In the genomic region with DNA sequence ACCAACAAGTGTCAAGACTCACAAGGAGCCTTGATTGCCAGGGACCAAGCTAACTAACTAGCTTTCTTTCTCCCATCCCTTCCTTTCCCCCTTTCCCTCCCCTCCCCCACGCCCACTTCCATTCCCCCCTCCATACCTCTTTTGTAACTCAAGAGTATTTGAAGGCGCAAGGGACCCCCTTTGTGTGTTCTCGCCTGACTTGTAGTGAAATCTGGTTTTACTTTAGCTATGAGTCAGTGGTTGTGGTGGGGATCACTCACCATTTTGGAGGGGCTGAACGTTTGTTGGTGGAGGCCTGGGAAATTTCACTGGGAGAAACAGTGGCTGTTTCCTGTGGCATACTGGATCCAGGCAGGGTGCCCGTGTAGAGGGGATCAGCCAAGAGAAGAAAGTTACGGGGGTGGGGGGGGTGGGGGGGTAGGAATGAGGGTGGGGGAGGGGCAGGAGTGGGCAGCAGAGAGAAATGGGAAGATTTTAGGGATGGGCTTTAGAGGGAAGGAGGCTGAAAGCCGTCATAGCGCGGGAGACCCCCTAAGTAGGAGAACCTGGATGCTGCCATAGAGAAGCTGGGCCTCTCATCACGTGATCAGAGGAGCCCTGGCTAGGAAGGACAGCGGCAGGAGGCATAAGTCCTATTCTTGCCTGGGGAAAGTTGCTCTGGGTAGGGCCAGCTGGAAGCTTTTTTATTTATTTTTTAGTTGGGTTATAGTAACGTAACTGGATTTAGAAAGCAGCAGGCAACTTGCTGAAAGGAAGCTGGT, we compare ENCODE assay signal across 8 mouse cellular contexts. TPM values are rescaled to one million over a fixed set of nuclear protein-coding genes. Genes with fewer than 3 reads are reported as not detected.
A peak's percentile ranks its signal among the peaks of the same experiment; 100 is the strongest.
DNase-seq lines count a peak whose midpoint lies in the region; ATAC-seq lines count a peak whose summit lies in the region.

No protein-coding gene starts in this region.

- peak overlapping the region; percentile 69 for H3K27ac ChIP-seq in heart, embryonic 16.5 days (ENCODE audit: low read length)
- H3K27ac ChIP-seq in forebrain, embryonic 16.5 days (ENCODE audit: low read length), result no peak overlapping the region
- no peak overlapping the region for H3K27ac ChIP-seq in midbrain, embryonic 13.5 days

- H3K4me3 ChIP-seq in heart, embryonic 16.5 days (ENCODE audit: low read length), result no peak overlapping the region
- H3K4me3 ChIP-seq in forebrain, embryonic 16.5 days (replicated peaks; ENCODE audit: low read length), result no peak overlapping the region
- no peak overlapping the region for H3K4me3 ChIP-seq in midbrain, embryonic 13.5 days (replicated peaks)

- H3K36me3 ChIP-seq in heart, embryonic 16.5 days (ENCODE audit: control insufficient read depth, insufficient read depth), result no peaks in the 10 kb centered on the region
- no peaks in the 10 kb centered on the region for H3K36me3 ChIP-seq in forebrain, embryonic 16.5 days (ENCODE audit: control insufficient read depth, insufficient read depth)
- no peaks in the 10 kb centered on the region for H3K36me3 ChIP-seq in midbrain, embryonic 13.5 days

- peaks cover 38% of the 10 kb centered on the region for H3K4me1 ChIP-seq in heart, embryonic 16.5 days (ENCODE audit: control insufficient read depth, insufficient read depth, low read length)
- H3K4me1 ChIP-seq in forebrain, embryonic 16.5 days (replicated peaks; ENCODE audit: control insufficient read depth, insufficient read depth, low read length), result peaks cover 22% of the 10 kb centered on the region
- H3K4me1 ChIP-seq in midbrain, embryonic 13.5 days (replicated peaks), result peaks cover 25% of the 10 kb centered on the region

- DNase-seq in heart, adult 8-10 months (ENCODE audit: low spot score), result no peak
- DNase-seq in NIH3T3 (ENCODE audit: low read depth), result peak; percentile 65
- DNase-seq in ovary, adult 18-20 months (ENCODE audit: low spot score), result no peak
- DNase-seq in urinary bladder, adult 18-20 months (ENCODE audit: low spot score in 2 of 2), result no peak
- DNase-seq in spleen, postnatal 10 days (ENCODE audit: low spot score in 2 of 2), result no peak

- H3K9ac ChIP-seq in heart, embryonic 16.5 days (ENCODE audit: low read length), result no peak overlapping the region
- no peak overlapping the region for H3K9ac ChIP-seq in forebrain, embryonic 16.5 days (replicated peaks; ENCODE audit: low read depth, low read length)
- no peak overlapping the region for H3K9ac ChIP-seq in midbrain, embryonic 13.5 days (replicated peaks)

- 28% methylated on average over 12 of the region's 12 CpGs for WGBS in heart, embryonic 16.5 days
- WGBS in forebrain, embryonic 16.5 days, result 14% methylated on average over 12 of the region's 12 CpGs
- 17% methylated on average over 12 of the region's 12 CpGs for WGBS in midbrain, embryonic 13.5 days

- no peaks in the 10 kb centered on the region for H3K27me3 ChIP-seq in heart, embryonic 16.5 days (ENCODE audit: control insufficient read depth, insufficient read depth, low read length)
- H3K27me3 ChIP-seq in forebrain, embryonic 16.5 days (replicated peaks; ENCODE audit: control insufficient read depth, insufficient read depth, low read length), result no peaks in the 10 kb centered on the region
- no peaks in the 10 kb centered on the region for H3K27me3 ChIP-seq in midbrain, embryonic 13.5 days

- peak overlapping the region; percentile 37 for H3K4me2 ChIP-seq in heart, embryonic 16.5 days (ENCODE audit: low read depth, low read length)
- H3K4me2 ChIP-seq in forebrain, embryonic 16.5 days (ENCODE audit: low read length), result no peak overlapping the region
- H3K4me2 ChIP-seq in midbrain, embryonic 13.5 days (replicated peaks), result peak overlapping the region; percentile 27; the same call in 1 of the 2 replicates

- no peaks in the 10 kb centered on the region for H3K9me3 ChIP-seq in heart, embryonic 16.5 days (replicated peaks; ENCODE audit: control insufficient read depth, low read length)
- no peaks in the 10 kb centered on the region for H3K9me3 ChIP-seq in forebrain, embryonic 16.5 days (ENCODE audit: control insufficient read depth, low read length)
- H3K9me3 ChIP-seq in midbrain, embryonic 13.5 days, result no peaks in the 10 kb centered on the region

- ATAC-seq in heart, embryonic 16.5 days (replicated peaks; ENCODE audit: extremely low read depth, insufficient read depth, low FRiP score), result no peak
- 0 out of 2 replicates have a peak, but pooled peaks have one; percentile 38 for ATAC-seq in forebrain, embryonic 16.5 days
- peak; percentile 62 for ATAC-seq in midbrain, embryonic 13.5 days

RNA-seq across cellular contexts. Expression of gene Hunk, which starts 15.3 kb away (rescaled TPM):
- 7.2 and 8.3 TPM in 2 replicates for polyA plus RNA-seq in heart, embryonic 16.5 days (2015; fragmentation: Nextera tagmentation; extraction: Ambion mirVana)
- under 1 TPM; 0.19 to 0.79 (median 0.45) TPM for total RNA-seq in heart, adult 8-10 months (2022)
- 11.2 and 11.5 TPM in 2 replicates for polyA plus RNA-seq in forebrain, embryonic 16.5 days (2015; fragmentation: Nextera tagmentation; extraction: Ambion mirVana)
- polyA plus RNA-seq in midbrain, embryonic 13.5 days (2015; fragmentation: Nextera tagmentation; extraction: Ambion mirVana), result 6.5 and 8.5 TPM in 2 replicates
